Mouse (Mus musculus): ENCODE data around the gene Rhox6. TPM values are rescaled to one million over a fixed set of nuclear protein-coding genes. Genes with fewer than 3 reads are reported as not detected.
"Not testable (repeated sequence)": the region's sequence is repeated elsewhere in the genome, so short reads cannot be mapped to it uniquely, and the experiment has no call there.

The Rhox6 gene
- polyA plus RNA-seq (2015; fragmentation: Nextera tagmentation; extraction: Ambion mirVana), result not detected in 2 replicates

- H3K27ac ChIP-seq (ENCODE audit: low read length); H3K9ac ChIP-seq (ENCODE audit: low read depth, low read length); H3K4me1 ChIP-seq (ENCODE audit: control insufficient read depth, low read depth, low read length); H3K4me3 ChIP-seq (ENCODE audit: low read depth, low read length); H3K9me3 ChIP-seq (replicated peaks; ENCODE audit: control insufficient read depth, low read length); H3K36me3 ChIP-seq (ENCODE audit: control insufficient read depth, insufficient read depth); H3K27me3 ChIP-seq (ENCODE audit: control insufficient read depth, insufficient read depth, low read depth, low read length); ATAC-seq (ENCODE audit: low read depth); H3K4me2 ChIP-seq (ENCODE audit: low read depth, low read length): not testable (repeated sequence)
- WGBS (ENCODE audit: insufficient replicate concordance), result 81% methylated on average over 4 of the region's 12 CpGs
These were observed at the start of gene Rhox6 for GRCm38 (mm10) chrX:37826610-37827009. TSS of gene Rhox6 (plus strand) at chrX:37826910.

GRCm38 (mm10) chrX:37807286-37808080 is 19.2 kb upstream of the Rhox6 start:
- no peak overlapping the region for H3K4me3 ChIP-seq (ENCODE audit: low read depth, low read length)
- no peak for ATAC-seq (ENCODE audit: low read depth)
- H3K9ac ChIP-seq (ENCODE audit: low read depth, low read length), result no peak overlapping the region
- no peaks in the 10 kb centered on the region for H3K27me3 ChIP-seq (ENCODE audit: control insufficient read depth, insufficient read depth, low read depth, low read length)
- no peak overlapping the region for H3K27ac ChIP-seq (ENCODE audit: low read length)
- H3K4me1 ChIP-seq (ENCODE audit: control insufficient read depth, low read depth, low read length), result no peaks in the 10 kb centered on the region
- H3K36me3 ChIP-seq (ENCODE audit: control insufficient read depth, insufficient read depth), result no peaks in the 10 kb centered on the region
- H3K9me3 ChIP-seq (replicated peaks; ENCODE audit: control insufficient read depth, low read length), result no peaks in the 10 kb centered on the region
- 63% methylated on average over 15 of the region's 15 CpGs for WGBS (ENCODE audit: insufficient replicate concordance)
- H3K4me2 ChIP-seq (ENCODE audit: low read depth, low read length), result no peak overlapping the region

GRCm38 (mm10) chrX:37809396-37809795 is 17.3 kb upstream of the Rhox6 start:
- 67% methylated on average over 2 of the region's 2 CpGs for WGBS (ENCODE audit: insufficient replicate concordance)
- H3K36me3 ChIP-seq (ENCODE audit: control insufficient read depth, insufficient read depth), result no peaks in the 10 kb centered on the region

GRCm38 (mm10) chrX:37811179-37811578 is 15.5 kb upstream of the Rhox6 start:
- no peak overlapping the region for H3K27ac ChIP-seq (ENCODE audit: low read length)
- WGBS (ENCODE audit: insufficient replicate concordance), result 24% methylated on average over 5 of the region's 5 CpGs
- H3K36me3 ChIP-seq (ENCODE audit: control insufficient read depth, insufficient read depth), result no peaks in the 10 kb centered on the region
- H3K4me2 ChIP-seq (ENCODE audit: low read depth, low read length), result no peak overlapping the region
- ATAC-seq (ENCODE audit: low read depth), result no peak
- no peaks in the 10 kb centered on the region for H3K4me1 ChIP-seq (ENCODE audit: control insufficient read depth, low read depth, low read length)
- no peaks in the 10 kb centered on the region for H3K9me3 ChIP-seq (replicated peaks; ENCODE audit: control insufficient read depth, low read length)
- no peak overlapping the region for H3K9ac ChIP-seq (ENCODE audit: low read depth, low read length)
- no peaks in the 10 kb centered on the region for H3K27me3 ChIP-seq (ENCODE audit: control insufficient read depth, insufficient read depth, low read depth, low read length)
- no peak overlapping the region for H3K4me3 ChIP-seq (ENCODE audit: low read depth, low read length)

More at GRCm38 (mm10) chrX:37809396-37809795, 17.3 kb upstream of the Rhox6 start:
- no peak overlapping the region for H3K4me3 ChIP-seq (ENCODE audit: low read depth, low read length)
- H3K27me3 ChIP-seq (ENCODE audit: control insufficient read depth, insufficient read depth, low read depth, low read length), result no peaks in the 10 kb centered on the region
- no peak overlapping the region for H3K27ac ChIP-seq (ENCODE audit: low read length)
- H3K9ac ChIP-seq (ENCODE audit: low read depth, low read length), result no peak overlapping the region
- no peak overlapping the region for H3K4me2 ChIP-seq (ENCODE audit: low read depth, low read length)
- no peak for ATAC-seq (ENCODE audit: low read depth)
- H3K4me1 ChIP-seq (ENCODE audit: control insufficient read depth, low read depth, low read length), result no peaks in the 10 kb centered on the region
- H3K9me3 ChIP-seq (replicated peaks; ENCODE audit: control insufficient read depth, low read length), result no peaks in the 10 kb centered on the region

- no peak for ATAC-seq (ENCODE audit: low read depth)
- Histone ChIP-seq H3K9ac (ENCODE audit: low read depth, low read length) (no peak overlapping the region), H3K36me3 (ENCODE audit: control insufficient read depth, insufficient read depth) (no peaks in the 10 kb centered on the region), H3K4me2 (ENCODE audit: low read depth, low read length) (no peak overlapping the region), H3K27ac (ENCODE audit: low read length) (no peak overlapping the region), H3K9me3 (replicated peaks; ENCODE audit: control insufficient read depth, low read length) (no peaks in the 10 kb centered on the region), H3K4me3 (ENCODE audit: low read depth, low read length) (no peak overlapping the region), H3K27me3 (ENCODE audit: control insufficient read depth, insufficient read depth, low read depth, low read length) (no peaks in the 10 kb centered on the region), H3K4me1 (ENCODE audit: control insufficient read depth, low read depth, low read length) (no peaks in the 10 kb centered on the region)
- WGBS (ENCODE audit: insufficient replicate concordance), result 54% methylated on average over 10 of the region's 10 CpGs
These were observed 11.0 kb upstream of the Rhox6 start for GRCm38 (mm10) chrX:37815665-37816064.

GRCm38 (mm10) chrX:37831386-37831785 is 4.7 kb downstream of the Rhox6 start, which contains the start of gene Rhox7a:
TSS of gene Rhox7a (plus strand) at chrX:37831686.
- H3K4me3 ChIP-seq (ENCODE audit: low read depth, low read length); H3K27ac ChIP-seq (ENCODE audit: low read length); H3K4me1 ChIP-seq (ENCODE audit: control insufficient read depth, low read depth, low read length); H3K4me2 ChIP-seq (ENCODE audit: low read depth, low read length); H3K9me3 ChIP-seq (replicated peaks; ENCODE audit: control insufficient read depth, low read length); H3K27me3 ChIP-seq (ENCODE audit: control insufficient read depth, insufficient read depth, low read depth, low read length); ATAC-seq (ENCODE audit: low read depth); H3K36me3 ChIP-seq (ENCODE audit: control insufficient read depth, insufficient read depth); H3K9ac ChIP-seq (ENCODE audit: low read depth, low read length): not testable (repeated sequence)
- WGBS (ENCODE audit: insufficient replicate concordance), result 49% methylated on average over 8 of the region's 8 CpGs

- Histone ChIP-seq H3K36me3 (ENCODE audit: control insufficient read depth, insufficient read depth) (no peaks in the 10 kb centered on the region), H3K4me3 (ENCODE audit: low read depth, low read length) (no peak overlapping the region), H3K9me3 (replicated peaks; ENCODE audit: control insufficient read depth, low read length) (no peaks in the 10 kb centered on the region), H3K27me3 (ENCODE audit: control insufficient read depth, insufficient read depth, low read depth, low read length) (no peaks in the 10 kb centered on the region), H3K9ac (ENCODE audit: low read depth, low read length) (no peak overlapping the region), H3K27ac (ENCODE audit: low read length) (no peak overlapping the region), H3K4me1 (ENCODE audit: control insufficient read depth, low read depth, low read length) (no peaks in the 10 kb centered on the region), H3K4me2 (ENCODE audit: low read depth, low read length) (no peak overlapping the region)
- no peak for ATAC-seq (ENCODE audit: low read depth)
- WGBS (ENCODE audit: insufficient replicate concordance), result 74% methylated on average over 2 of the region's 2 CpGs
These were observed 44.9 kb downstream of the Rhox6 start for GRCm38 (mm10) chrX:37871641-37872040.

- H3K4me3 ChIP-seq (ENCODE audit: low read depth, low read length), result no peak within 1 kb of the TSS
- H3K9me3 ChIP-seq (replicated peaks; ENCODE audit: control insufficient read depth, low read length), result no peaks in the 10 kb centered on the region
- H3K36me3 ChIP-seq (ENCODE audit: control insufficient read depth, insufficient read depth), result no peaks in the 10 kb centered on the region
- ATAC-seq (ENCODE audit: low read depth), result no peak
- H3K4me2 ChIP-seq (ENCODE audit: low read depth, low read length), result no peak within 1 kb of the TSS
- H3K27ac ChIP-seq (ENCODE audit: low read length), result no peak within 1 kb of the TSS
- no peak within 1 kb of the TSS for H3K9ac ChIP-seq (ENCODE audit: low read depth, low read length)
- no peaks in the 10 kb centered on the region for H3K4me1 ChIP-seq (ENCODE audit: control insufficient read depth, low read depth, low read length)
- 51% methylated on average over 4 of the region's 4 CpGs for WGBS (ENCODE audit: insufficient replicate concordance)
- H3K27me3 ChIP-seq (ENCODE audit: control insufficient read depth, insufficient read depth, low read depth, low read length), result no peaks in the 10 kb centered on the region
These were observed 52.1 kb downstream of the Rhox6 start, which contains the start of gene Rhox8 for GRCm38 (mm10) chrX:37878844-37879243. TSS of gene Rhox8 (minus strand) at chrX:37878944.
